Mouse (Mus musculus) ZHBTc4 (cell line): ENCODE results near the gene Slc3a1.

Experiments
- DNase-seq: peaks from one replicate; pipeline ENCODE4 v3.0.0-alpha.2; 2011; ENCODE audit warnings: low read depth, low spot score

The Slc3a1 gene

DNA sequence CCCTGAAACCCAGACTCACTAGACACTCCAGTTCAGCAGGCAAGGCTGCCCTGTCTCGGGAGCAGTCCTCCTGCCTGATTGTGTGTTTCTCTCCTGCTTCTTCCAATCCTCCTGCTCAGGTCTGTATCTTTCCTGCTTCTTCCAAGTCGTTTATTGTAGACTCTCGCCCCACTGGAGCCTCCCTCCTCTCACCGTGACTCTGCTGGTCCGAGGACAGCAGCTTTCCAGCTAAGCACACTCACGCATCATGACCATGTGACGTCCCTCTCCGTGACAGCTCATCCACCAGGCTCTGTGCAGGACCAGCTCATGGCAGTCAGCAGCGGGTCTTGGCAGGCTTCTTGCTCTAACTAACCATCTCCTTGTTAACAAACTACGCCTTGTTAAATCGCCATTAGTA, 5.9 kb downstream of the Slc3a1 start:
- DNase-seq = no peak

GRCm38 (mm10) chr17:85037855-85038254, 9.7 kb downstream of the Slc3a1 start:
- no peak for DNase-seq

GRCm38 (mm10) chr17:85038311-85038710, 10.1 kb downstream of the Slc3a1 start:
- DNase-seq = no peak

- DNase-seq = no peak
Measured at GRCm38 (mm10) chr17:85038761-85039160, 10.6 kb downstream of the Slc3a1 start.

DNA sequence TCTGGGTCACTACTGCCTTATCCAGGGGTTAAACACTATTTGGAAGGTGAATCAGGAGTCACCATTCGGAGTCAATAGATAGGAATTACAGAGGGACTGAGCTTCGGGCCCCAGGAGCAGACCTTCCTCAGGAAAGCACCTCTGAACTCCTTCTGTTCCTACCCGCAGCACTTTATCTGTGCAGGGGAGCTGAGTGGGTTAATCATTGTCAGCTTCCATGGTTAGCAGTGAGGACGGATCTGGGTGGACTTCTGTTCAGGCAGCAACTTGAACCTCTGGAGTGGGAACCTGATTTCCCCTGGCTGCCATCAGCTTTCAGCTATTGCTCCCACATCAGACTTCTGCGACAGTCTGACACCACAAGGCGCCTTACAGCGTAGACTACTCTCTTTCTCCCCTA, 12.7 kb downstream of the Slc3a1 start:
- DNase-seq = no peak

GRCm38 (mm10) chr17:85042419-85042818, 14.2 kb downstream of the Slc3a1 start:
- no peak for DNase-seq

DNA sequence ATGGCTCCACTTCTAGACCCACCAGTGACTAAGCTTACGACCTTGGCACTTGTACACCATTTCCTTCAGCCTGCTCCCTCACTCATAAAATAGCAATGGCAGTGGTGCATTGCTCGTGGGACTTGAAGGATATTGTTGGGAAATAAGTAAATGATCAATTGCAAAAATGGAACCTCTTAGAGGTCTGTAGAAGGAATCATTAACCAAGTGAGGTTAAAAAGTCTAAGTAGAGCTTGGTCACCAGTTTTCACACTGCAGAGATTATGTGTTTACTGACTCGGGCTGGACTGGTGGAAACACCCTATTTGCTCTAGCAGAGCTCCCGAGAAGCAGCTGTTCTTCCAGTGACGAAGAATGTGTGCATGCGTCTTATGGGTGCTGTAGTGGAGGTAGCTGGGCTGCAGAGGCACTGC, 15.2 kb downstream of the Slc3a1 start:
- no peak for DNase-seq

- no peak for DNase-seq
Measured at GRCm38 (mm10) chr17:85044466-85044865, 16.3 kb downstream of the Slc3a1 start.

DNA sequence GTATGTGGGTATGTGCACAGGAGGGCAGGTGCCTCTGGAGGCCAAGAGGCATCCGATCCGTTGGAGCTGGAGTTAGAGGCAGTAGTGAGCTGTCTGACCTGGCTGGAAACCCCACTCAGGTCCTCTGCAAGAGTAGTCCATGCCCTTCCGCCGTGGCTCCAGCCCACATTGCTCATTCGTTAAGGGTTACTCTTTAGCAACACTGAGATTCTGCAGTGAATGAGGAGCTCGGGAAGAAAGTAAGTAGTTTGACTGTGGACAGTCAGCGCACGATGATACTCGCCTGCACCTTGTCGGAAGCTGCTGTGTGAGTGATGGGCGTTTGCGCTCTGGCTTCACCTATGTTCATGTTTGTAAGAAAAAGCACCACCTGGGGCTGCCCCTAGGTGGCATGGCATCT, 17.0 kb downstream of the Slc3a1 start:
- DNase-seq = peak; percentile 19

GRCm38 (mm10) chr17:85048379-85048778, 20.2 kb downstream of the Slc3a1 start:
- no peak for DNase-seq

- no peak for DNase-seq
Measured at GRCm38 (mm10) chr17:85058276-85058675, 30.1 kb downstream of the Slc3a1 start.

- DNase-seq = no peak
Measured at GRCm38 (mm10) chr17:85059136-85059535, 31.0 kb downstream of the Slc3a1 start.

GRCm38 (mm10) chr17:85063560-85063959, 35.4 kb downstream of the Slc3a1 start:
- DNase-seq = no peak

DNA sequence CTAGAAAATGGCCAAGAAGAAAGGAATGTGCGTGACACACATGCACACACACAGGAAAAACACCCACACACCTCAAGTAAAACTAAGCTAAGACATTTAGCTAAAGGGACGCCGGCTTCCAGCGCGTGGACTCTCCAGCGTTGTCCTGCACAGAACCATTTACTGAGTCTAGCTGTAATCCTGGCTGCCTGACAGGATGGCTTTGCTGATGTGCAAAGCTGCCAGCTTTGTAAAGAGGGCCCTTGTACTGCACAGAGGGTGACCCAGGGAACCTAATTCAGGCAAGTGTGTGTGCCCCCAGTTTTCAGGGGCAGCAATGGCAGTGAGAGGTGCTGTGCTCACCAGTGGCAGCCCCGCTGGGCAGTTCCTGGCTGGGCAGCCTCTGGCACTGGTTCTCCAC, 39.2 kb downstream of the Slc3a1 start:
- no peak for DNase-seq

GRCm38 (mm10) chr17:85070658-85071057, 42.5 kb downstream of the Slc3a1 start:
- DNase-seq = no peak

GRCm38 (mm10) chr17:85071088-85071775, 43.1 kb downstream of the Slc3a1 start:
- no peak for DNase-seq

GRCm38 (mm10) chr17:85072383-85072782, 44.2 kb downstream of the Slc3a1 start:
- DNase-seq = no peak

DNA sequence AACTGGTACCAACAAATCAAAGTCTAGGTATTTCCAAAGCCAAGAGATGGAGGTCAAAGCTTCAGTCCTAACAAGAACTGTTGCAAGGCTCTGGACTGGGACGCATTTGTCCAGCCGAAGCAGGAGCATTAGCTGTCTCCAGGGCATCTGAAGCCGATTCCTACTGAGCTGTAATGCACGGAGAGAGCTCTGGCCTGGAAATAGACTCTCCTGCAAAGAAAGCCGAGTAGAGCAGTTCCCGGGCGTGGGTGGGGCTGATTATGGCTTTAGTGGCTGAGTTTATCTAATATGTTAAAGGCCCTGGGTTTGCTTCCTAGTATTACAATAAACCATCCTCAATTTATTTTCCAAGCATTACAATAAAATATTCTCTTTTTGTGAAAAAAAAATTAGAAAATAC, 45.0 kb downstream of the Slc3a1 start:
- no peak for DNase-seq

GRCm38 (mm10) chr17:85074083-85074482, 45.9 kb downstream of the Slc3a1 start:
- DNase-seq = no peak

- no peak for DNase-seq
Measured at GRCm38 (mm10) chr17:85079276-85079675, 51.1 kb downstream of the Slc3a1 start.

DNA sequence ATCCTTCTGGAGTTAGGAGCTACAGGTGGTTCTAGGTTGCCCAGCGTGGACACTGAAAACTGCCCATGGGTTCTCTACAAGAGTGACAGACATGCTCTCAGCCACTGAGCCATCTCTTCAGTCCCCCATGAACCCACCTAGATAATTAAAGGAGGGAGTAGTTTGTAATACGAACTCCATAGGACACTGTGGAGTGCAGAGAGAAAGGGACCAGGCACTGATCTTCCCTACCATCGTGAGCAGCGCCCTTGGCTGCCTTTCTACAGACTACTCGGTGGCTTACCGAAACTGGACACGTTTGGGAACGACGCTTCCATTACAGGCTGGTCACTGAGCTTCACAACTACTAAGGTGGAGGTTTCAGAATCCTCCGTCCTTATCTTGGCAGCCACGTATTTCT, 52.6 kb downstream of the Slc3a1 start:
- DNase-seq = no peak

- DNase-seq = no peak
Measured at GRCm38 (mm10) chr17:85085335-85085734, 57.2 kb downstream of the Slc3a1 start.

- DNase-seq = no peak
Measured at GRCm38 (mm10) chr17:85086501-85086900, 58.3 kb downstream of the Slc3a1 start.

GRCm38 (mm10) chr17:85087591-85087990, 59.4 kb downstream of the Slc3a1 start:
- DNase-seq = no peak
